Mouse (Mus musculus): Measurements from ENCODE around the gene Josd1. TPM values are rescaled to one million over a fixed set of nuclear protein-coding genes. Genes with fewer than 3 reads are reported as not detected.

Gene Josd1
- polyA plus RNA-seq, 1 experiment from 2014 or later = 20.6 TPM

GRCm38 (mm10) chr15:79716710-79717109, 29.0 kb upstream of the Josd1 start:
- Histone ChIP-seq H3K36me3 (peaks cover 97% of the 10 kb centered on the region), H3K4me3 (replicated peaks) (no peak overlapping the region)
- WGBS = 90% methylated on average over 6 of the region's 6 CpGs

GRCm38 (mm10) chr15:79715646-79716045, 27.9 kb upstream of the Josd1 start:
- 93% methylated on average over 7 of the region's 7 CpGs for WGBS
- no peak overlapping the region for H3K27ac ChIP-seq
- H3K4me2 ChIP-seq (replicated peaks) = no peak overlapping the region
- no peaks in the 10 kb centered on the region for H3K4me1 ChIP-seq (replicated peaks)
- no peak overlapping the region for H3K9ac ChIP-seq (replicated peaks)
- ATAC-seq = no peak
- no peak overlapping the region for H3K4me3 ChIP-seq (replicated peaks)
- H3K27me3 ChIP-seq = no peaks in the 10 kb centered on the region
- H3K9me3 ChIP-seq = no peaks in the 10 kb centered on the region
- peaks cover 99% of the 10 kb centered on the region for H3K36me3 ChIP-seq

More at GRCm38 (mm10) chr15:79716710-79717109, 29.0 kb upstream of the Josd1 start:
- Histone ChIP-seq H3K9ac (replicated peaks) (no peak overlapping the region), H3K4me2 (replicated peaks) (no peak overlapping the region), H3K9me3 (no peaks in the 10 kb centered on the region), H3K27me3 (no peaks in the 10 kb centered on the region), H3K27ac (no peak overlapping the region), H3K4me1 (replicated peaks) (no peaks in the 10 kb centered on the region)
- ATAC-seq = no peak

DNA sequence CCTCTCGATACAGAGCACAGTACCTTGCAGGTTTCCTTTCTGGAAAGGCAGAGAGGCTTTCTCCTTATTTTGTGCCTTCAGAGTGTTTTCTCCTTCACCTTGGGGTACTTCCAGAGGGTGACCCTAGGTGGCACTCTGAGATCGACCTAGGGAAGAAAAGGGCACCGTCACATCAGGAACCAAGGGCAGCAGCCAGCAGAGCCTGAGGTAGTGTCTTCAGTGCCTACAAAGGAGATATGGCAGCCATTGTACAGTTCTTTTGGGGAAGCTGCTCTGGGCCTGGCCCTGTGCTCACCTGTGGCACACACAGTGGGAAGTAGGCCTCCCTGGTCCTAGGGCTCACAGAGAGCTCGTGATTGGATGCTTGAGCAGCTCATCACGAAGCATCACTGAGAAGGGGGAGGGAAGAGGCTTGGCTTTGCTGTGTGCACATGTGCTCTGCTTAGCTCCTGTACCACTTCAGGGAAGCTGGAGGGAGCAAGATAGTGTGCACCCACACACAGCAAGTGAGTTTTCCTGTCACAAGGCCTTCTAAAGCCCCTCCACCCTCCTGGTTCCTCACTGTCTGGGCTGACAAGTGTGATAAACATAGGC, 20.6 kb upstream of the Josd1 start:
- WGBS = 89% methylated on average over 5 of the region's 5 CpGs
- Histone ChIP-seq H3K4me2 (replicated peaks) (no peak overlapping the region), H3K4me1 (replicated peaks) (no peaks in the 10 kb centered on the region), H3K36me3 (peaks cover 70% of the 10 kb centered on the region), H3K27ac (no peak overlapping the region), H3K9me3 (no peaks in the 10 kb centered on the region), H3K9ac (replicated peaks) (no peak overlapping the region), H3K4me3 (replicated peaks) (no peak overlapping the region), H3K27me3 (no peaks in the 10 kb centered on the region)
- no peak for ATAC-seq

DNA sequence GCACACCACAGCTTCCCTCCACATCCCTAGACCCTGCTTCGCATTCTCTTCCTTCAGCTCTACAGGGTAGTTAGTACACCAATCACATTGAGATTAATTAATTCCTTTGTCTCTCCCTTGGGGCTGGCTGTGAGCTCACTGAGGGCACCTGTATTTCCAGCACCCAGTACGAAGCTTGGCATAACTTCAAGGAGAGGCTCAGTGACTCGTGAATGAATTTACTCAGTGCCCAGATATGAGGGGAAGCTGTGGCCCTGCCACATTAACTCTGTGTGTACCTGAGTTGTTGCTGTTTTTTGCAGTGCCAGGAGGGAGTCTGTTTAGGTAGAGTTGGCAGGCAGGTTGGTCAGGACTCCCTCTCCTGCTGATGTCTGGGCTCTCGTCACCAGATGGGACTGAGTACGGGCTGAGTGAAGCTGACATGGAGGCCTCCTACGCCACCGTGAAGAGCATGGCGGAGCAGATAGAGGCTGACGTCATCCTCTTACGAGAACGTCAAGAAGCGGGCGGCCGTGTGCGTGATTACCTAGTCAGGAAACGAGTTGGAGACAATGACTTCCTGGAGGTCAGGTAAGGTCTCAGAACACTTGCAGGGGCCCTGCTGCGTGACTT, 19.0 kb upstream of the Josd1 start:
- no peak for ATAC-seq
- H3K36me3 ChIP-seq = peaks cover 54% of the 10 kb centered on the region
- no peak overlapping the region for H3K4me3 ChIP-seq (replicated peaks)
- WGBS = 89% methylated on average over 17 of the region's 17 CpGs
- H3K9ac ChIP-seq (replicated peaks) = no peak overlapping the region
- no peak overlapping the region for H3K4me2 ChIP-seq (replicated peaks)
- H3K4me1 ChIP-seq (replicated peaks) = no peaks in the 10 kb centered on the region
- H3K27ac ChIP-seq = no peak overlapping the region
- no peaks in the 10 kb centered on the region for H3K9me3 ChIP-seq
- H3K27me3 ChIP-seq = no peaks in the 10 kb centered on the region

GRCm38 (mm10) chr15:79697558-79698187, 10.0 kb upstream of the Josd1 start:
- no peak overlapping the region for H3K4me2 ChIP-seq (replicated peaks)
- H3K4me3 ChIP-seq (replicated peaks) = no peak overlapping the region
- no peaks in the 10 kb centered on the region for H3K27me3 ChIP-seq
- no peak for ATAC-seq
- H3K27ac ChIP-seq = peak overlapping the region; percentile 60
- no peaks in the 10 kb centered on the region for H3K9me3 ChIP-seq
- H3K9ac ChIP-seq (replicated peaks) = no peak overlapping the region
- WGBS = 82% methylated on average over 9 of the region's 9 CpGs
- peaks cover 32% of the 10 kb centered on the region for H3K4me1 ChIP-seq (replicated peaks)
- peaks cover 20% of the 10 kb centered on the region for H3K36me3 ChIP-seq

DNA sequence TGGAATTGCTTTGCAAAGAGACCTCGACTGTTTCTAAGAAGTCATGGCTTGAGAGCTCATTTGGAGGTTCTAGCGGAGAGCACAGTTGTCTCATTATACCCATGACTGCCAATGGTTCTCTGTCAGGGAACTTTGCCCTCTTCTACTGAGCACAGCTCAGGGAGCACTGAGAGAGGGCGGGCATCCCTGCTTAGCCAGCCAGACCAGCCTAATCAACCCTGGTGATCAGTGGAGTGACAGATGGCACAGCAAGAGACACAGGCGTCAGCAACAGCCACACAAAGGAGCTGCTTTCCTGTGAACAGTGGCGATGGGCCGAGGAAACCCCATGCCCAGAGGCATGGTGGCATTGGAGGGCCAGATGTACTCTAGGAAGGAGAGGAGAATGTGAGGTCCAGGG, 9.3 kb upstream of the Josd1 start:
- Histone ChIP-seq H3K4me2 (replicated peaks) (no peak overlapping the region), H3K4me1 (replicated peaks) (peaks cover 39% of the 10 kb centered on the region), H3K4me3 (replicated peaks) (no peak overlapping the region), H3K27me3 (no peaks in the 10 kb centered on the region), H3K27ac (peak overlapping the region; percentile 60), H3K9me3 (no peaks in the 10 kb centered on the region), H3K36me3 (peaks cover 20% of the 10 kb centered on the region), H3K9ac (replicated peaks) (no peak overlapping the region)
- WGBS = 72% methylated on average over 6 of the region's 6 CpGs
- no peak for ATAC-seq

GRCm38 (mm10) chr15:79696508-79696907, 8.8 kb upstream of the Josd1 start:
- no peak overlapping the region for H3K4me3 ChIP-seq (replicated peaks)
- H3K27me3 ChIP-seq = no peaks in the 10 kb centered on the region
- no peak overlapping the region for H3K9ac ChIP-seq (replicated peaks)
- no peak overlapping the region for H3K27ac ChIP-seq
- H3K4me2 ChIP-seq (replicated peaks) = no peak overlapping the region
- no peaks in the 10 kb centered on the region for H3K9me3 ChIP-seq
- H3K4me1 ChIP-seq (replicated peaks) = peaks cover 44% of the 10 kb centered on the region
- no peak for ATAC-seq
- 93% methylated on average over 2 of the region's 2 CpGs for WGBS
- H3K36me3 ChIP-seq = peaks cover 20% of the 10 kb centered on the region

DNA sequence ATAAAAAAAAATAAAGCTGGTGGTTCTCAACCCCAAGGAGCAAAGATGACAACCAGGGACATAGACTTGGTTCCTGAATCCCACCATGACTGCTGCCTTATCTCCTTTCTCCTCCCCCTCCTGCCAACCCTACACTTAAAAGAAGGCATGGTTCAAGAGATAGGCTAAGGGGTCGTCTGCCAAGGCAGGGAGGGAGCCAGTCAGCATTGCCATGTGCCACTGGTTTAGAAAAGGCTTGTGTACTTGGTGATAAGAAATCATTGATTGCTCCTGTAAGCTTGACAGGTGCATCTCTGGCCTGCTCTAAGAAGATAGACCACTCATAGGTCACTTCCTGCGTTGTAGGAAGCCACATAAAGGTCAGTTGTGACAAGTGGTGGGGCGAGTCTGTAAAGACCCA, 7.8 kb upstream of the Josd1 start:
- WGBS = 71% methylated on average over 3 of the region's 3 CpGs
- Histone ChIP-seq H3K4me3 (replicated peaks) (no peak overlapping the region), H3K27me3 (no peaks in the 10 kb centered on the region), H3K4me2 (replicated peaks) (no peak overlapping the region), H3K27ac (no peak overlapping the region), H3K9me3 (no peaks in the 10 kb centered on the region), H3K9ac (replicated peaks) (no peak overlapping the region), H3K4me1 (replicated peaks) (peaks cover 47% of the 10 kb centered on the region), H3K36me3 (peaks cover 20% of the 10 kb centered on the region)
- ATAC-seq = no peak

DNA sequence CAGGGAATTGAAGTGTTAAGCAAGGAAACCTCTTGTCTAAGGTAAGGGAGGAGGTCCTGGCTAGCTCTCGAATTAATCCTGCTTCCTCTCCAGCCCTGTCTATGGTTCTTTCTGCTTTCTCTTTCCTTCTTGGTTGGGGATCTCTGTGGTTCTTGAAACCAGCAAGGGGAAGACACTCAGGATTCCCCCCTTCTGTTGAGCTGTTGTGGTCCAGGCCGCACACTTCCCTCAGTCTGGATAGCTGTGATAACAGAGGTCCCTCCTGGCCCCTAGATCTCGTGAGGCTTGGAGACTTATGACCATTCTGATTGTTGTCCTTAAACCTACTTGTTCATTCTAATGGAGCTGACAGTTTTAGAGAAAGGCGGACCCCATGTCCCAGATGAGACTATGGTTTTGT, 6.8 kb upstream of the Josd1 start:
- H3K4me2 ChIP-seq (replicated peaks) = no peak overlapping the region
- H3K4me1 ChIP-seq (replicated peaks) = peaks cover 53% of the 10 kb centered on the region
- ATAC-seq = no peak

DNA sequence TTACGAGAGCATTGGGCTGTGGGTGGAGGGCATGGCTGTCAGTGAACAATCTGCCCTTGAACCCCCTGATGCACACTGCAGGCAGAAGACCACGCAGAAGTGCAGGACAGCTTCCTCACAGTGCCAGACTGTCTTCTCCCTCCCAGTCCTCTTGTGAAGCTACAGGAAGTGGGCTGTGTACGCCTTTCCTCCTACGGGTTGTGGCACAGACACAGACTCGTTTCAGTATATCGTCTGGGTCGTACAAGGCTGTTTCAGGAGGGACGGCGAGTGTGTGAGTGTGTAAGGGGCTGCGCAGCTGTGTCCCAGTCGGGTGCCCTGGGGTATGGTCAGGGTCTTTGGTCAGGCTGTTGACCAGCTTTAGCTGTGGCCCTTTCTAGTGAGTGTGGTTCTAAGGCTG, 6.0 kb upstream of the Josd1 start:
- Histone ChIP-seq H3K27ac (no peak overlapping the region), H3K4me3 (replicated peaks) (no peak overlapping the region), H3K36me3 (peaks cover 14% of the 10 kb centered on the region), H3K9ac (replicated peaks) (0 out of 2 replicates have a peak overlapping the region, but pooled peaks have one; percentile 11), H3K4me2 (replicated peaks) (peak overlapping the region; percentile 11; the same call in 1 of the 2 replicates), H3K9me3 (no peaks in the 10 kb centered on the region), H3K4me1 (replicated peaks) (peaks cover 54% of the 10 kb centered on the region), H3K27me3 (no peaks in the 10 kb centered on the region)
- 91% methylated on average over 11 of the region's 11 CpGs for WGBS
- no peak for ATAC-seq

More for the DNA sequence above, 6.8 kb upstream of the Josd1 start:
- no peak overlapping the region for H3K4me3 ChIP-seq (replicated peaks)
- H3K27ac ChIP-seq = no peak overlapping the region
- H3K9ac ChIP-seq (replicated peaks) = no peak overlapping the region
- no peaks in the 10 kb centered on the region for H3K9me3 ChIP-seq
- peaks cover 20% of the 10 kb centered on the region for H3K36me3 ChIP-seq
- no peaks in the 10 kb centered on the region for H3K27me3 ChIP-seq
- WGBS = 91% methylated on average over 4 of the region's 4 CpGs

GRCm38 (mm10) chr15:79692334-79692733, 4.6 kb upstream of the Josd1 start:
- Histone ChIP-seq H3K9me3 (no peaks in the 10 kb centered on the region), H3K4me1 (replicated peaks) (peaks cover 54% of the 10 kb centered on the region), H3K4me3 (replicated peaks) (peak overlapping the region; percentile 90; the same call in 1 of the 2 replicates), H3K36me3 (peaks cover 14% of the 10 kb centered on the region), H3K4me2 (replicated peaks) (peak overlapping the region; percentile 99), H3K9ac (replicated peaks) (no peak overlapping the region), H3K27ac (no peak overlapping the region), H3K27me3 (no peaks in the 10 kb centered on the region)
- ATAC-seq = no peak
- 69% methylated on average over 5 of the region's 5 CpGs for WGBS

GRCm38 (mm10) chr15:79691023-79691508, 3.3 kb upstream of the Josd1 start:
- Histone ChIP-seq H3K9me3 (no peaks in the 10 kb centered on the region), H3K36me3 (peaks cover 12% of the 10 kb centered on the region), H3K4me1 (replicated peaks) (peaks cover 53% of the 10 kb centered on the region), H3K4me2 (replicated peaks) (peak overlapping the region; percentile 99), H3K27ac (peak overlapping the region; percentile 91), H3K4me3 (replicated peaks) (peak overlapping the region; percentile 90), H3K9ac (replicated peaks) (peak overlapping the region; percentile 91), H3K27me3 (no peaks in the 10 kb centered on the region)
- peak; percentile 43; the same call in 1 of the 2 replicates for ATAC-seq
- WGBS = under 1% methylated on average over 39 of the region's 53 CpGs

Measured in midbrain, embryonic 13.5 days (tissue).